Mouse (Mus musculus): Measurements from ENCODE around the gene Clmp. TPM values are rescaled to one million over a fixed set of nuclear protein-coding genes. Genes with fewer than 3 reads are reported as not detected.

The Clmp gene
- polyA plus RNA-seq, 1 experiment = 3.5 TPM

DNA sequence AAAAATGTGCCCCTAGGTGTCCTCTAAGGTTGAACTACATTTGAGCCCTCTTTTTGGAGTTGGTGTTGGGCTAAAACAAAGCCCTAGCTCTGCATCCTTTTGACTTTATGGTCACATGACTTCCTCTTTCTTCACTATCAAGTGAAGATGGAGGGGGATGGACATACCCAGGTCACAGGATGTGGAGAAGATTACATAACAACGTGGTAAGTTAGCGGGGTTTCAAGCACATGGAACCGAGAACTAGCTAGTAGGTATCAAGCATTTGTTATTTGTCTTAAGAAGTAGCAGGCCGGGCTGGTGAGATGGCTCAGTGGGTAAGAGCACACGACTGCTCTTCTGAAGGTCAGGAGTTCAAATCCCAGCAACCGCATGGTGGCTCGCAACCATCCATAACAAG is 128.3 kb downstream of the Clmp start:
- H3K9ac ChIP-seq (ENCODE audit: low read depth, poor library complexity, severe bottlenecking) = no peak overlapping the region
- H3K27me3 ChIP-seq (ENCODE audit: control insufficient read depth, insufficient read depth, low read length, poor library complexity, severe bottlenecking) = no peaks in the 10 kb centered on the region
- TF ChIP-seq CTCF (IDR thresholded peaks at IDR 0.05; ENCODE audit: low read depth, low read length) (no peak), EP300 (IDR thresholded peaks at IDR 0.05; ENCODE audit: insufficient read depth, low read depth, low read length) (no peak), POLR2A (IDR thresholded peaks at IDR 0.05; ENCODE audit: insufficient read depth, low read length) (no peak)
- H3K9me3 ChIP-seq (replicated peaks; ENCODE audit: control insufficient read depth, insufficient read depth, low read length, poor library complexity, severe bottlenecking) = no peaks in the 10 kb centered on the region
- H3K4me3 ChIP-seq (ENCODE audit: low read depth, low read length) = no peak overlapping the region
- H3K4me1 ChIP-seq (ENCODE audit: control insufficient read depth, insufficient read depth, low read length) = peaks cover 4% of the 10 kb centered on the region
- no peaks in the 10 kb centered on the region for H3K36me3 ChIP-seq (ENCODE audit: control insufficient read depth, insufficient read depth, low read length, poor library complexity, severe bottlenecking)
- no peak overlapping the region for H3K27ac ChIP-seq (ENCODE audit: insufficient read depth, low read length)

DNA sequence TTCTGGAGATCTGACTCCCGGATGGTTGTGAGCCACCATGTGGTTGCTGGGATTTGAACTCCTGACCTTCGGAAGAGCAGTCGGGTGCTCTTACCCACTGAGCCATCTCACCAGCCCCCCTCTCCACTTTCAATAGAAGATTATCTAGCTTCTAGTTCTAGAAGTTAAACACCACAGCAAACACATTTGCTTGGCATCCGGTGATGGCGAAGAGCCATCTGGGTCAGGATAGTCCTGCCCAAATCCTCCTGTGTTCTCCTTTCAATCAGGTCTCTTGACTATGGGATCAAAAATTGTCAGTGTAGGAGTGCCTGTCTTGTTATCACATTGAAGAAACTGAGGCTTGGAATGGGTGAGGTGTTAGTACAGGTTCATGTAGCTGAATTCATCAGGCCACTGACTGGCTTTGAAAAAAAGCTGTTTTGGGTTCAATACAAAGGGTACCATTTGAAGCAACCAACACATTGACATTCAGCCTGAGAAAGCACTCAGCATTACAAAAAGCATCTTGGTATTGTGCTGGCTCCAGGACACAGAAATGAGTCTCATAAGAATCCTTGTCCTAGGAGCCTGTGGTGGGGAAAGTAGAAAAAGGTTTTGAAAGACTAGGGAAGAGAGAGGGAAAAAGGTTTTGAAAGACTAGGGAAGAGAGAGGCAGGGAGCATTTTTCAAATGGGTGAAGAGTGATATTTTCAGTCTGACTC is 131.7 kb downstream of the Clmp start:
- no peak overlapping the region for H3K27ac ChIP-seq (ENCODE audit: insufficient read depth, low read length)
- H3K4me1 ChIP-seq (ENCODE audit: control insufficient read depth, insufficient read depth, low read length) = peaks cover 4% of the 10 kb centered on the region
- H3K4me3 ChIP-seq (ENCODE audit: low read depth, low read length) = no peak overlapping the region
- H3K36me3 ChIP-seq (ENCODE audit: control insufficient read depth, insufficient read depth, low read length, poor library complexity, severe bottlenecking) = no peaks in the 10 kb centered on the region
- TF ChIP-seq EP300 (IDR thresholded peaks at IDR 0.05; ENCODE audit: insufficient read depth, low read depth, low read length) (no peak), CTCF (IDR thresholded peaks at IDR 0.05; ENCODE audit: low read depth, low read length) (no peak), POLR2A (IDR thresholded peaks at IDR 0.05; ENCODE audit: insufficient read depth, low read length) (no peak)
- no peak overlapping the region for H3K9ac ChIP-seq (ENCODE audit: low read depth, poor library complexity, severe bottlenecking)
- no peaks in the 10 kb centered on the region for H3K27me3 ChIP-seq (ENCODE audit: control insufficient read depth, insufficient read depth, low read length, poor library complexity, severe bottlenecking)
- no peaks in the 10 kb centered on the region for H3K9me3 ChIP-seq (replicated peaks; ENCODE audit: control insufficient read depth, insufficient read depth, low read length, poor library complexity, severe bottlenecking)

GRCm38 (mm10) chr9:40825601-40826000 is 139.8 kb downstream of the Clmp start:
- Histone ChIP-seq H3K4me3 (ENCODE audit: low read depth, low read length) (no peak overlapping the region), H3K9ac (ENCODE audit: low read depth, poor library complexity, severe bottlenecking) (no peak overlapping the region), H3K4me1 (ENCODE audit: control insufficient read depth, insufficient read depth, low read length) (no peaks in the 10 kb centered on the region), H3K27me3 (ENCODE audit: control insufficient read depth, insufficient read depth, low read length, poor library complexity, severe bottlenecking) (no peaks in the 10 kb centered on the region), H3K27ac (ENCODE audit: insufficient read depth, low read length) (no peak overlapping the region), H3K36me3 (ENCODE audit: control insufficient read depth, insufficient read depth, low read length, poor library complexity, severe bottlenecking) (no peaks in the 10 kb centered on the region), H3K9me3 (replicated peaks; ENCODE audit: control insufficient read depth, insufficient read depth, low read length, poor library complexity, severe bottlenecking) (no peaks in the 10 kb centered on the region)
- TF ChIP-seq POLR2A (IDR thresholded peaks at IDR 0.05; ENCODE audit: insufficient read depth, low read length) = no peak
- no peak for TF ChIP-seq EP300 (IDR thresholded peaks at IDR 0.05; ENCODE audit: insufficient read depth, low read depth, low read length)
- no peak for TF ChIP-seq CTCF (IDR thresholded peaks at IDR 0.05; ENCODE audit: low read depth, low read length)

- H3K27ac ChIP-seq (ENCODE audit: insufficient read depth, low read length) = no peak overlapping the region
Measured at GRCm38 (mm10) chr9:40827366-40827765, 141.6 kb downstream of the Clmp start.

DNA sequence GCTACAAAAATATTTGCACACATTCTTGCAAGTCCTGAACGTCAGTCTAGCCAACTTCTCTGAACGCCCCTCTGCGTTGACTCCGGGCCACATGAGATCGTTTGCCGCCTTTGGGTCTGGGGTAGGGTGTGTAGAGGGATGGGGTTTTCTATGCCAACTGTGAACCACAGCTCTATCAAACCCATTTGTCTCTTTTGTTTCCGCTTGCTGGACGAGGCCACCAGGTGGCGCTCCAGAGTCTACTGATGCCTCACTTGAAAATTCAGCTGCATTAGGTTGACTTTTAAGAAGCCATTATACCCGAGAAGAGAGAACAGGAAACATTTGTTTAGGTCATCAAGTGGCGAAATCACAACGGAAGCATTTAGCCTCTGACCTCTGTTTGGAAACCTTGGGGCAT is 148.8 kb downstream of the Clmp start:
- Histone ChIP-seq H3K4me1 (ENCODE audit: control insufficient read depth, insufficient read depth, low read length) (no peaks in the 10 kb centered on the region), H3K36me3 (ENCODE audit: control insufficient read depth, insufficient read depth, low read length, poor library complexity, severe bottlenecking) (no peaks in the 10 kb centered on the region), H3K9ac (ENCODE audit: low read depth, poor library complexity, severe bottlenecking) (no peak overlapping the region), H3K27me3 (ENCODE audit: control insufficient read depth, insufficient read depth, low read length, poor library complexity, severe bottlenecking) (no peaks in the 10 kb centered on the region), H3K4me3 (ENCODE audit: low read depth, low read length) (no peak overlapping the region), H3K9me3 (replicated peaks; ENCODE audit: control insufficient read depth, insufficient read depth, low read length, poor library complexity, severe bottlenecking) (no peaks in the 10 kb centered on the region), H3K27ac (ENCODE audit: insufficient read depth, low read length) (no peak overlapping the region)
- TF ChIP-seq CTCF (IDR thresholded peaks at IDR 0.05; ENCODE audit: low read depth, low read length) (peak; percentile 89), POLR2A (IDR thresholded peaks at IDR 0.05; ENCODE audit: insufficient read depth, low read length) (no peak), EP300 (IDR thresholded peaks at IDR 0.05; ENCODE audit: insufficient read depth, low read depth, low read length) (no peak)

More at GRCm38 (mm10) chr9:40827366-40827765, 141.6 kb downstream of the Clmp start:
- H3K9ac ChIP-seq (ENCODE audit: low read depth, poor library complexity, severe bottlenecking) = no peak overlapping the region
- H3K36me3 ChIP-seq (ENCODE audit: control insufficient read depth, insufficient read depth, low read length, poor library complexity, severe bottlenecking) = no peaks in the 10 kb centered on the region
- TF ChIP-seq EP300 (IDR thresholded peaks at IDR 0.05; ENCODE audit: insufficient read depth, low read depth, low read length) (no peak), CTCF (IDR thresholded peaks at IDR 0.05; ENCODE audit: low read depth, low read length) (no peak), POLR2A (IDR thresholded peaks at IDR 0.05; ENCODE audit: insufficient read depth, low read length) (no peak)
- H3K4me1 ChIP-seq (ENCODE audit: control insufficient read depth, insufficient read depth, low read length) = no peaks in the 10 kb centered on the region
- H3K4me3 ChIP-seq (ENCODE audit: low read depth, low read length) = no peak overlapping the region
- H3K27me3 ChIP-seq (ENCODE audit: control insufficient read depth, insufficient read depth, low read length, poor library complexity, severe bottlenecking) = no peaks in the 10 kb centered on the region
- no peaks in the 10 kb centered on the region for H3K9me3 ChIP-seq (replicated peaks; ENCODE audit: control insufficient read depth, insufficient read depth, low read length, poor library complexity, severe bottlenecking)

Other genes starting within 250 kb of the Clmp start
- 14.2 and 22.2 TPM in 2 replicates for gene Gramd1b, start 154.6 kb upstream of the Clmp start, polyA plus RNA-seq (2011; ENCODE audit: insufficient read depth, insufficient read length, low read depth, missing spikeins)
- not detected in 2 replicates for gene Gm21915, start 15.3 kb upstream of the Clmp start, polyA plus RNA-seq (2011; ENCODE audit: insufficient read depth, insufficient read length, low read depth, missing spikeins)
- gene Hspa8, start 115.0 kb downstream of the Clmp start, polyA plus RNA-seq (2011; ENCODE audit: insufficient read depth, insufficient read length, low read depth, missing spikeins) = 3,442 and 3,618 TPM in 2 replicates
- gene Bsx, start 188.2 kb downstream of the Clmp start, polyA plus RNA-seq (2011; ENCODE audit: insufficient read depth, insufficient read length, low read depth, missing spikeins) = not detected in 2 replicates

Data from ES-Bruce4 (cell line).